Mouse (Mus musculus) myocyte (in vitro differentiated cells): ENCODE measurements around the gene Rab23.

Experiments used
- MAX ChIP-seq: IDR thresholded peaks from one replicate; pipeline ENCODE4 v1.6.1; 2011; ENCODE audit warnings: low read depth, mild to moderate bottlenecking, control low read depth
- MYOD1 ChIP-seq, 3 experiments: IDR thresholded peaks; one replicate each; pipeline ENCODE4 v1.6.1; 2011; ENCODE audit warnings: control low read depth in 2 of 3, low read depth in 2 of 3, mild to moderate bottlenecking in 2 of 3, moderate library complexity in 1 of 3; ENCODE audit not compliant: insufficient read length in 2 of 3, control insufficient read depth in 1 of 3
- MYOG ChIP-seq, 3 experiments: IDR thresholded peaks; one replicate each; pipeline ENCODE4 v1.6.1; 2011; ENCODE audit warnings: control low read depth in 2 of 3, low read depth in 2 of 3, mild to moderate bottlenecking in 2 of 3; ENCODE audit not compliant: insufficient read length in 2 of 3, control insufficient read depth in 1 of 3, insufficient read depth in 1 of 3
- POLR2A ChIP-seq: IDR thresholded peaks from one replicate; pipeline ENCODE4 v1.6.1; 2011; ENCODE audit warnings: low read depth, mild to moderate bottlenecking, control low read depth, moderate library complexity; ENCODE audit not compliant: insufficient read length
- TCF12 ChIP-seq: IDR thresholded peaks from one replicate; pipeline ENCODE4 v1.6.1; 2011; ENCODE audit warnings: mild to moderate bottlenecking, control low read depth; ENCODE audit not compliant: poor library complexity, insufficient read depth, severe bottlenecking
- USF1 ChIP-seq: IDR thresholded peaks from one replicate; pipeline ENCODE4 v1.6.1; 2011; ENCODE audit warnings: low read depth, mild to moderate bottlenecking, control low read depth, moderate library complexity

DNA sequence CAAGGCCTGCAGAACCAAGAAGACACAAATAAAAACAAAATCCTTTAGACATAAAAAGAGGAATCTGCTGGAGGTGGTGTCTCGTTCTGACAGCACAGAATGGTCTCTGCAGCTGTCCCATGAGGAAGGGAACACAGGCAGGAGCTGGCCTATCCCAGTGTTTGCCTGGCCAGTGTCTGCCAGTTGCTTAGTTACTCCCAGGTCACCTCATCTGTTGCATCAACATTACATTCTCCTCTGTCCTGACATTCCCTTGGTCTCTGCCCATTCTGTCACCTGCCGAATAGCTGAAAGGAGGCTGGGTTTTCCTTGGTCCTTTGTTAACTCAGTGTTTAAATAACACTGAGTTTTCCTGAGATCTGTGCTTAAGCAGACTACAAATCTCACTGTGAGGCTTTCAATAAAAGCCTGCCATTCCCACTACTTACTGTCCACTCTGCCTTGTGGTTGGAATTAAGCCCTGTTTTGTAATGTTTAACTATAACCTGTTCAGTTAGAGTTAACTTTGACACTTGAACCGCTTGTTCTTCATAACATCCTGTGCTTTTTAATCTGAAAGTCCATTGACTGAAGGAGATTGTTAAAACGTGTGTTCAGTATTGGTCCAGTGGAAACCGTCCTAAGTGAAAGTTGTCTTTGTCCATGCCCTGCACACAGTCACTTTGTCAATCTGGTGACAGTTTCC lies 14.5 kb downstream of the Rab23 start:
- TF ChIP-seq MYOD1 (IDR thresholded peaks at IDR 0.05; ENCODE audit: control insufficient read depth in 1 of 3, insufficient read length in 2 of 3, low read depth in 2 of 3) (no peak), POLR2A (no peak), TCF12 (no peak), USF1 (no peak), MYOG (IDR thresholded peaks at IDR 0.05; ENCODE audit: control insufficient read depth in 1 of 3, insufficient read depth in 1 of 3, insufficient read length in 2 of 3, low read depth in 2 of 3) (peak in 1 of 3 experiments; percentile 41), MAX (no peak)
